Mouse (Mus musculus) granulocyte monocyte progenitor cell, adult 5-6 weeks (primary cell): ENCODE results near the gene Nuak1. TPM values are rescaled to one million over a fixed set of nuclear protein-coding genes. Genes with fewer than 3 reads are reported as not detected.

Source experiments
- ATAC-seq: replicated peaks from 2 replicates; pipeline ENCODE4 v1.8.0; 2016; ENCODE audit warnings: mild to moderate bottlenecking, moderate TSS enrichment, inconsistent platforms; ENCODE audit not compliant: poor library complexity, severe bottlenecking
- total RNA-seq, 2 experiments: library from RNA; stranded (forward) in 1 of 2; stranded (reverse) in 1 of 2; fragments of 200-712, 200-1000 nt in 1 of 2; fragments of >200 nt in 1 of 2; fragmentation: Nextera tagmentation in 1 of 2; gene quantifications; 2 replicates each; pipeline ENCODE4 v1.2.3; 2014 to 2017

Gene Nuak1
- total RNA-seq, 2 experiments from 2014 or later, result under 0.01 TPM; not detected in 1

DNA sequence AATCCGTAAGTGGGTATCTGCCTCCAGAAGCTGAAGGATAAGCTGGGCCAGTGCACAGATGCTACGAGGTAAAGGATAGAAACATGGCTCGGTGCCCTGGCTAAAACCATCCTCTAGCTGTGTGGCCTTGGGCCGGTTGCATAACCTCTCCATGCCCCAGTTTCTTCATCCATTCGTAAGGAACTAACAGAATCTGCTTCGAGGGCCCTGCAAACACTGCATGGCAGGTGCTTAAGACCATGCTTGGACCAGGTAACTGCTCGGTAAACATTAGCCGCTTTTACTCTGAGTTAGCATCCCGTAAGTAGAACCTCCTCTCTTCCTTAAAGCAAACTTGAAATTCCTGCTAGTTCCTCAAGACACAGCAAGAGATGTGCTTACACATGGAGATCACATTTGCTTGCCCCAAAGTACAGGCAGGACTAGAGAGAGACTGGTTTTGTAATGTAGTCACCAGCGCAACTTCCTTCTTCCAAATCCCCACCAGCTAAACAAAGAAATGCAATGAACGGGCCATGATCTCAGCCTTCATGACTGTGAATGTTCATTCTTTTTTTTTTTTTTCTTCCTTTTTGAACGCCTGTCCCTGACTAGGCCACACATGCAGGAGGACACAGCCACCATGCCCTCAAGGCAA lies 28.0 kb downstream of the Nuak1 start:
- ATAC-seq, result peak; percentile 81

DNA sequence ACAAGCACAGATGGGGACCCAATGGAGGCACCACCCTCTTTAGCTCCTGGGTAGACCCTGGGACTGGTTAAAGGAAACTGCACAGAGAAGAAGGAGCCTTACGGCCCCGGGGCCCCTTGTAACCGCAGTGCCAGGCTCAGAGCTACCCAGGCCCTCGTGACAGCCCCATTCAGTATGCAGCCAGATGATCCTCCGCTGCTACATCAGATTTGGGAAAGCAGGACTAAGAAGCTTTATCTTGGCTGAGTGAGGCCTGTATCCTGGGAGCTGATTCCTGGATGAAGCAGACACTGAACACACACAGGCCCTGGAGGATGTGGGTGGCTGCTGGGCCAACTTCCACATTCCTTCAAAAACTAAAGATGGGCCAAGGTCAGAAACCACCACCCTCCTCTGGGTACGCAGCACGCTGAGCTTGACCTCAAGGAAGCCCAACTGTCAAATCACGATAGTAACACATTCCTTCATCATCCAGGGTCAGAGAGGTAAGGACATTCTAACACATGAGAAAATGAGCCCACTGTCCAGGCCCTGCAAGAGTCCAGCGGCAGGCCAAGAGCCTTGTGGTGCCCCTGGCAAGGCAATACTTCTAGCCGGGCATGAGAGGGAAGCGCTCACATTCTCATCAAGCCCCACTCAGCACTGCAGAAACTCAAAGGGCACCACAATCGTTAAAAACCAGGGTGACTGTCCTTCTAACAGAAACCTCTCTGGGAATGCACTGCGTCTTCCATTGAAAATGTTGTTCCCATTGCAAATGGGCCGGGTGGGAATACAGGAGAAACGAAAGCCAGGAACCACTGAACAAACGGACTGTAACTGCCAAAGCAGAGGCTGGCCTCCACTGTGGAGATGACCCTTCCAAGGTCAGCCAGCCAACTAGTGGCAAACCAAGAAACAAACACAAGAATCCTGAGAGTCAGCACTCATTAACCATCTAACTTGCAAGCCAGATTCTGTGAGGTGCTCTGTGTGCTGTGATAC lies 29.0 kb downstream of the Nuak1 start:
- ATAC-seq, result no peak

DNA sequence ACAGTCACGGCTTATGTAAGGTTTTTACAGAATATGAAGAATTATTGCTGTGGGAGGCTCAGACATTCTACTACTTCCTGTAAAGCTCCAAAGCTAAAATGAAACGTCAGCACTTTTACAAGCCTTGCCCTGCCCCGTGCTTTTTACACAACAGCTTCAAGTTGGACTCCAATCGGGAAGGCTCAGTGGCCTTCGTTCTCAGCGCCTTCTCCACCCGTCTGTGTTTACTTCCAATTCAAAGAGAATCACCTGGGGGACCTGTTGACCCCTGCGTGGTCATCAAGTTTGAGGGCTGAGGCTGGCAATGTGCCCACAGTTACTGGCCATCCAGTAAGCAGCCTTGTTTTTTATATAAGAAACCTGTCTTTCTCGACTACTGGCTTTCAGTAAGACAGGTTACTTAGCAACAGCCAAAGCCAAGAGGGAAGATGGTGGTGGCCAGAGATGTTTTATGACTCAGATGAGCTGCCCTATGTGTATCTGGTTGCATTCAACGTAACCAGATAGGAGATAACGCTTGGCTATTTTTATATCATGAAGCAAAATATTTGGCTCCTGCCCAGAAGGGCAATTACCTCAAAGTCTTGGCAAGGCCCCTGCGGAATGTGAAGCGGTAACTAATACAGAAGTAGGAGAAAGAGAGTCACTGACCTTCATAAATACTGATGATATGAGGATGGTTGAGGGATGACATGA lies 31.3 kb downstream of the Nuak1 start:
- no peak for ATAC-seq

DNA sequence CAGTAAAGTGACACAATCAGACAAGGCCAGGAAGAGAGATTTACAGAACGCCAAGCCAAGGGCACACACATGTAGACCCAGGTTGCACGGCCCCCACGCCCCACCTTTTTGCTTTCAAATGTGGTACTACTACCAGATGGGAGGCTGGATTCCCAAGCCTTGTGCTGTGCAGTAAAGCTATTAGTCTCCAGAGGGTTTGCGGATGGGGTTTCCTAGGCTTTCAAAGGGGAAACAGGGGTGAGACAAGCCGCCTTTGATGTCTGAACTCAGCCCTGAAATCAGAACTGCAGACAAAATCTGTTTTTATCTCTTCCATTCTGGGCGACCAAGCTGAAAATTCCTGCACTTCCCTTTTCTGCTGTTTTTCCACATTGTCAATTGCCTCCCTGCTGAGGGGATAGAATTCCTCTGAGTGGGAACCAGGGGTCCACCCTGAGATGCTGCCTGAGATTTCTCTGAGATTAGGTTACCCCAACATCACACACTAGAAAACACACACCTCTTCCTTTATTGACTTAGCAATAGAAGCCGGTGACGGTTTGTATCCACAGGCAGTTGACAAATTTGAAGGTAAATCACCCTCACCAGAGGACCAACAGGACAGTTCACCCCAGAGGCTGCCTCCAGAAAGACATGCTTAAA lies 35.1 kb downstream of the Nuak1 start:
- no peak for ATAC-seq

DNA sequence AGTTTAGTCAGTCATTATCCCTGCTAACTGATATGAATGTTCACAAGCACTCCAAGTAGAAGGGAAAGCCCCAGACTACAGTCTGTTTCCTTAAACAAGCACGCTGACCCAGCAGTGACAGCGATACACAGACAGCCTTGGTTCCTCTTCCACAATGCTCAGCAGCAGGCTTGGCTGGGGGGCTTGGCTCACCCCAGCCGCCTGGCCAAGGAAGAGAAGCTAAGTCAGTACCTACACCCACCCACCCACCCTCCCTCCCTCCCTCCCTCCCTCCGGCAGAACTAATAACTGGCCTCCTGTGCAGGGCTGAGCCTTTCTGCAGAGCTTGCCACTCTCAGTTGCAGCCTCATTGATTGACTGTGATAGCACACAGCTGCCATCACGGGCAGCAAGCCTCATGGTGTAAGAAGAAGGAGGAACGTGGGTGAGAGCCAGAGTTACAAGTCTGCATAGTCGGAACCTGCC lies 38.5 kb downstream of the Nuak1 start:
- peak; percentile 94 for ATAC-seq

DNA sequence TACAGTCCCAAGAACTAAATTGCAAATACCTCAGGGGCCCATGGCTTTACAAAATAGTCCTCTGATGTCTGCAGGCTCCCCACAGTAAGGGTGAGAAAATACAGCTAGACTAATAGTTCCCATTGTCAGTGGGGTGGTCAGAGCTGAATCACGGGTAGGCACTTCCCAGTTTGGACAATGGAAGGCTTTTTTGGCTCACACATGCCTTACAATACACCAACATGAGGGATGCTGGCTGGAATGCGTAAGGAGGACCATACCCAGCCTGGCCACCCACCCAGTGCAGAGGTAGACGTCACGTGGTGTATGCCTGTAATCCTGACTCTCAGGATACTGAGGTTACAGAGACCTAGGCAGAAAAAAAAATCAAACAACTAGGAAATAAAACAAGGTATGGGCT lies 39.2 kb downstream of the Nuak1 start:
- ATAC-seq, result no peak

DNA sequence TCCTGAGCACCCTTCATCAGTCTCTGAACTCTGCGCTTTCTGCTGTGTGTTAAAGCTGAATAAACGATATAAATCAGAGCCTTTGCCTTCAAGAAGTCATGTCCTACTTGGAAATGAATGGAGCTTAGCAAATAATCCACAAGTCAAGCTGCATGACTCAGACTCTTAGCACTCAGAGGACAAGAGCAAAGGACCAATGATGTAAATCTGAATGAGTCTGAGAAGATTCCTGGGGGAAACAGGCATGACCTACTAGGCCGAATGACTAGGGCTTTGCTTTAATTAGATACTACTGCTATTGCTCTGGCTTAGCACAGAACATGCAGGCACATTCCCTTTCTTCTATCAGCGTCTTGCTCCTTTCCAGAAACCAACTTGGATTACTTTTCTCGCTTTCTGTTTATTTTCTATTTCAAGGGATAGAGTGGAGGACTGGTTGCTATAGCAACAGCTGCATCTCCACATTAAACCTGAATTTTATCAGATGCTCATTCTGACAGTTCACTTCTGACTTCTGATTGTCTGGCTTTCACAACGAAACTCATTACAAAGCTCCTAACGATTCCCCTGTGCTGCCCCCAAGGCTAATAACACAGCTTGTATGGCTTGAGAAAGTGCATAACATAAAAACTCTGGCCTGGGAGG lies 40.2 kb downstream of the Nuak1 start:
- no peak for ATAC-seq

DNA sequence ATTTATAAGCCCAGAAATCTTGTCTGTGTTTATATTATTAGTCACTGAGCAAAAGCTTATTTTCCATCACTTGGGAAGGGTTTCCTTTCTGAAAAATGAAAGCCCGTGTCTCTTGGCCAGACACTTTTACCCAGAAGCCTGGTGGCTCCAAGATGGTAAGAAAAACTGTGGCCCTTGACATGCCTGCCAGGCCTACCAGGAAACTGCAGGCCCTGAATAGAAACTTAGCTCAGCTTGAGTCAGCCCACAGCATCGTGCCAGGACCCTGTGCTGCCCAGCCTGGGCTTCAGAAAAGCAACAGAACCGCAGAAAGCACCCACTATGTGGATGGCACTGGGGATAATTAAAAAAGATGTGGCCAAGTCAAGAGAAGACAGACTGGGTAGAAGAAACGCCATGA lies 43.1 kb downstream of the Nuak1 start:
- ATAC-seq, result no peak

DNA sequence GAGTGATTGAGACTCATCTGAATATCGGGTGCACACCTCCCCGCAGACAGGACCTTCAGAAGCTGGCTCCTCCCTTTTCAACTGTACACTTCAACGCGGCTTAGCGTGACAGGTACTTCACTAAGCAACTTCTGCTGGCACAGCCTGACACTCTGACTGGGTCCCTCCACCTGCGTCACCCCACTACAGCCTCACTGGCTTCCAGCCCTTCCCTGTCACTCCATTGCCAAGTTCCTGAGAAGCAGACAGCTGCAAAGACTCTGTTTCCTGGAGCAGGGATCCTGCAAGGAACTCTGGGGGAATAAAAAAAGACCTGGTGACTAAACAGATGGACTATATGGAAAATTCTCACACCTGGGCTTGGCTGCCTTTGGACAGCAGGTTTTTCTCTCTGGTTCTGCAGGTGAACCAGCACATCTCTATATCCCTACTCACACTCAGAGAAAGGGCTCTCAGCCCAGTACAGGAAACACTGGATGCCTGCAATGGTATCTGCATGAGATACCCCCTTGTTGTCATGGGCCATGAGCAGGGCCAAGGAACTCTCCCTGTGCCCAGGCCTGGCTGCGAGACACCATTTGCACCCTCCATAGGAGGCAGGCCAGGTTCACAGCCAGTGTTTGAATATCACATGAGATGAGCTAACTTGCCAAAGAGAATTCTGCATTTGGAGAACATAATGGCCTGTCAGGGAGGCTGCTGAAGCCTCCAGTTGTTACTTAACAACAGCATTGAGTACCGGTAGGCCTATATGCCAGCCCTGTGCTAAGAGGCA lies 44.3 kb downstream of the Nuak1 start:
- ATAC-seq, result no peak

DNA sequence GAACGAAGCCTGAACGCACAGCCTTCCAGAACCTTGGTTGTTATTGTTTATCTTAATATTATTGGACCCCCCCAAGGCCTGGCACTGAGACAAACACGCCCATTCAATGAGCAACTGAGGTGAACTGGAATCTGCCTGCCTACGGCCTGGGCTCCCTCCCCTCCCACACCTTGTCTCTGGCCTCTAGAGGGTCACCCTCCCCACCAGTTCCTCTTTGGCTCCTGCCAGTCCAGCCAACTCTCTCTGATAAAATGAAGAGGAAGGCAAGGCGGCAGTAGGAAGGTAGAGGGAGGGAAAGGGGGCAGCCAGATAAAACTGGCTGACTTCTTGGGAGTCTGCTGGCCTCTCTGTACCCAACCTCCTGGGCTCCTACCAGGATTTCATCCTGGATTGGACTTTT lies 45.1 kb downstream of the Nuak1 start:
- peak; percentile 51; the same call in 1 of the 2 replicates for ATAC-seq

DNA sequence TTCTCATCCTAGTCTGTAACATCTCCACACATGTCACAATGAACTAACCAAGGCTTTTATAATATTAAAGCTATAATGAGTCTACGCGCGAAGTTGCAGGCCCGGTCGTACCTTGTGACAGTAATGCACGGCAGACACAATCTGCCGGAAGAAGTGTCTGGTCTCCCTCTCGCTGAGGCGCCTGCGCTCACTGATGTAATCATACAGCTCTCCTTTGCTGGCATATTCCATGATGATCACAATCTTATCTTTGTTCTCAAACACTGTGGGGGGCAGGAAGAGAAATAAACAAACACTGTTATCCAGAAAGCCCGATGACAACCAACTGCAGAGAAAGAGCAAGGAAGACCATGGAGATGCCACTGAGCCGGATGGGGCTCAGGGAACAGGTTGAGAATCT lies 46.5 kb downstream of the Nuak1 start:
- no peak for ATAC-seq

DNA sequence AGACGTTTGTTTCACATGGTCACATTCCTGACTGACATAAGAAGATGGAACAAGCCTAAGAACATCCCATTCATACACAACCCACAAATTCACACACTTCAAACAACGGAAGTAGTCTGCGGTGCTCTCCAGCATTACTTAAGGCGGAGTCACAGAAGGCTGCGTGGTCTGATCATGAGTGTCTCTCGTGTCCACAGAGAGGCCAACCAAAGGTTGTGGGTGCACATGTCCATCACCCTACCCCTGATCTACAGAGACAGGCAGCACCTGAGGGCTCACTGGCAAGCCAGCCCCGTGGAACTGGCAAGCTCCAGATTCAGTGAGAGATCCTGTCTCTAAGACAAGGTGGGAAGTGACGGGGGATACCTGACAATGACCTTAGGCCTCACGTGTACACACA lies 47.0 kb downstream of the Nuak1 start:
- ATAC-seq, result no peak

DNA sequence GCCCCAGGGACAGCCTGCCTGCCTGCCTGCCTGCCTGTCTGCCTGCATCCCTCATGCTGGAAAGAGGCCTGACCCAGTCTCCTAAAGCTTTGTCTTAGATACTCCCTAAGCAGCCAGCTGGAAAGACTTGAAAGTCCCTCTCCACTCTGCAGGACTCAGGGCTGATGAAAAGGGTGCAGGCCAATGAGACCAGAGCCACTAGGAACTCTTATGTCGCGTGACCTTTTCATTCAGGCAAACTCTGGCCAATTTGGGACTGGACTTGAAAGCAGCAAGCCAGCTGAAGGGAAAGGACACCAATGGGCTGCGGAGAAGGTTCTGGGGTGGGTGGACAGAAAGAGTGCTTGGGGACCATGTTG lies 47.7 kb downstream of the Nuak1 start:
- no peak for ATAC-seq

DNA sequence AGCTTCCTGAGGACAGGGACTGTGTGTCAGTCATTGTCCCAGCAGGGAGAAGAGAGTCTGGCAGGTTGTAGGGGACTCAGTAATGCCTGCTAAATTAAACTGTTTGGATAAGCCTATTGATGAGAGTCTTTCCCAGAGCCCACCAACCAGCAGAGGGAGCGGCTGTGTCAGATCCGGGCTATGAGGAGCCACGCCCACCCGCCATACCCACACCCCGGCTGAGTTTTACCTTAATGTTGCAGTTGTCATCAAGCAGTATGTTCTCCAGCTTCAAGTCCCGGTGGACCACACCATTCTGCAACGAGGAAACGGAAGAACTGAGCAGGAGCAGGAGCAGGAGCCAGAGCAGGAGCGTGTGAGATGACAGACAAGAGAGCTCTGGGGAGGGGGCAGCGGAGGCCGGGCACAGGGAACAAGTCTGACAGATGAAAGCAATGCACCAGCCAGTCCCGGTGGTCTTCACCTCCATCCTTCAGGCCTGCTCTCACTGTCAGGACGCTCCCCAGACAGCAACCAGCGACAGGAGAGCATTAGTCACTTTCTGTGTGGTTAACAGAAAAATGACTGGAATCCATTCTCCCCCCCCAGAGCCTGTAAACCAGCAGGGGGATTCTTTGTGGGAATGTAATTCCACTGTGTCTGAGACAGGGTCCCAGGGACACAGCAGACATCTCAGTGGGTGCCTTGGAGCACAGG lies 48.2 kb downstream of the Nuak1 start:
- ATAC-seq, result peak; percentile 31; the same call in 1 of the 2 replicates

DNA sequence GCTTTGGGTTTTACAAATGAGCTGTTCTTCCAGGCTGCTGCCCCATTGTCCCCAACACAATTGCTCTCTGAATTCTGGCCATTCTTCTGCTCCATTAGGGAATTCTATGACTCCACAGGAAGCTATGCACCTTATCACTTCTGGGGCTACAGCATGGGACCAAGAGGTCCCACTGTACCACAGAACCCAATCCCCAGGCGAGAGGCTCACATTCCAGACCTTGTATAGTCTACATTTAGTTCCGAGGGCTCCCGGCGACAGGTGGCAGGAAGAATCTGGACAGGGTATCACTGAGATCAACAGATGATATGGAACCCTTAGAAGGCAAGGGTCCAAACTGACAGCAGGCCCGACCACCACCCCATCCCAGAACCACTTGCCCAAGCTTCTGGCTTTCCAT lies 50.7 kb downstream of the Nuak1 start:
- no peak for ATAC-seq

DNA sequence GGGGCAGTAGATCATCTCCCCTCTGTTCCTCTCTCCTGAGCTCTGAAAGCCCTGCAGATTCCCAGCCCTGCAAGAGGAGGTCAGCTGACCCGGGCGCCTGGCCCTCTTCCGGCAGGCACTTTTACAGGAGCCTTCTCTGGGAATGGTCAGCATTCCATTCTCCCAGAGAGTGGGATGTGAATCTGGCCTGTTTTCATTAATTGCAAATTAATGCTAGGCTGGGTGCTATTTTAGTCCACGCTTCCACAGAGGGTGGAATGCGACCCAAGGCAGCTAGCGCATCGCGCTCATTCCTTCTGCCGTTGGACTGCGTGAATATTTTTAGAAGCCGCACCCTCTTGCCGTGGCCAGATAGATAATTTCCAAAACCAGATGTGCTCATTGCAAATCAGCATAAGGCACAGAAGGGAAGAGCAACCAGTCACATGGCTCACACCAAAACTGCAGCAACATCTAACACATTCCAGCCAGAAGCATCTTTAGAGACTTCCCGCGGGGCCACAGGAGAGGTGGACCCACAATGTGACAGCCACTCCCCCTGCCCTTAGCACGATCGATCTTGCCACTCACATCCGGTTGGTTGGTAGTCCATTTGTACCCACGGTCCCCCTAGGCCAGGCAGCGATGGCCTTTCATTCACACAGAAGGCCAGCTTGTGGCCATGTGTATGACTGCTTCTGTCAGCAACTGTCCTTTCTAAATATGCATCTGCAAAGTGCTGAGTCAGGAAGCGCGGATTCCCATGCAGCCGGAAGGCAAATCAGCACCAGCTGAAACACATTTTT lies 51.8 kb downstream of the Nuak1 start:
- no peak; the same call in 1 of the 2 replicates for ATAC-seq

DNA sequence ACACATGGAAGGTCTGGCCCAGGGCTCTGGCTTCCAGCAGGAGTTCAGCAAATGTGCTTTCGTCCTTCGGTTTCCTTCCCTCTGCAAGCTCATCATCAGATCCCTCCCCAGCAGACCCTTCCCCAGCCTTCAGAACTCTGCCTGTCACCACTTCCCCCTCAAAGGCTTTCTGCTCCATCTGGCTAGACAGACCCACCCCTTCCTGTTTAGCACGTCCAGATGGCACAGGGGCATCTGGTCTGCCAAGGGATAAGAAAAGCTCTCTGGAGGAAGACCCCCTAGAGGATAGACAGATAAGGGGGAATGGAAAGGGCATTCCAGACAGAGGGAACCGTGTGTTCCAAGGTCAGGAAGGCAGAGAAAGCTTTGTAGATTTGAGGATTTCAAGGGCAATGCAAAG lies 53.1 kb downstream of the Nuak1 start:
- peak; percentile 57; the same call in 1 of the 2 replicates for ATAC-seq
